Mouse (Mus musculus): ENCODE measurements around the gene Tchp. TPM values are rescaled to one million over a fixed set of nuclear protein-coding genes. Genes with fewer than 3 reads are reported as not detected.

Tchp gene
- polyA plus RNA-seq, 1 experiment from 2014 or later = 2.4 TPM

DNA sequence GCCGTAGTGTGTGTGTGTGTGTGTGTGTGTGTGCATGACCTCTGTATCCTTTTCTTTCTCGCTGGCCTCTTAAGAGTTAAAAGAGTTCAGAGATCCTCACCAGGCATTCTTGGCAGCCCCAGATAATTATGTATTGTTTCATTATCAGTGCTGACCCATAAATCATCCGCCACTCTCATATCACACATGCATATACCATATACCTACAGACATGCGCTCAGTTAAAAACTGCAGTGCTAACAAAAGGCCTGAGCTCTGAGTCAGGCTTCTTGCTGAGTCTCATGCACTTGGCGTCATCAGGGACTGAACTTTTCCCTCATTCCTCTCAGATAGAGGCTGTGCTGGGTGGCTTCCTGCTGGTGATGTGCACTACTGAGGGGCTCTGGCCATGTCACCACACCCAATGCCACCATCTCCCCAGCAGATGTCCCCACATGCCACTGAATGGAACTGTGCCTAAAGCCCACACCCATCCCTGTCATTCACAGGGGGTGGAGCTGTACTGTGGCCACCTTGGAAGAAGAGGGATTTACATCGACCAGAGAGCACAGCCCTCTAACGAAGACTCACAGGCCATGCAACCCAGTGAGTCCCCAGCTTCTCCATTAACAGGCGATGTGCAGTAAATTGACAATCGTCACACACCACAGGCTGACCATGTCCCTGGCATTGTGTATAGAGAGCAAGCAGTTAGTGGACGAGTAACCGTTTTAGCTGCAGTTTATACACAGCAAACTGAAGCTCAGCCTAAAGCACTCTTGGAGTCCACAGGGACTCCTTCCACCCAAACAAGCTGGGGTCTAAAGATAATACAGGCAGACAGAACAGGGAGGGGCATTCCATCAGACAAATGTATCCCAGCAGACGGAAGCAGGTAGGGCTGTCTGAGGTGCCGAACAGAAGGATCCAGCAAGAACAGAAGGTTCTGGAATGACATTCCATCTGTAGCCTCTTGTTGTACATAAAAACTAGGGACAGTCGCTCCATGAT is 4.9 kb upstream of the Tchp start:
- ATAC-seq (peak; percentile 79), DNase-seq (peak; percentile 63)
- H3K4me1 ChIP-seq (ENCODE audit: insufficient read depth) = peaks cover 2% of the 10 kb centered on the region; the same call in 1 of the 2 replicates
- TF ChIP-seq CTCF (IDR thresholded peaks at IDR 0.05; ENCODE audit: low read depth) (peak; percentile 71), EP300 (IDR thresholded peaks at IDR 0.05; ENCODE audit: low read depth) (no peak)
- no peak overlapping the region for H3K4me2 ChIP-seq (ENCODE audit: low read depth, low read length)
- no peak overlapping the region for H3K27ac ChIP-seq (ENCODE audit: low read depth)
- H3K9ac ChIP-seq (replicated peaks) = no peak overlapping the region
- no peaks in the 10 kb centered on the region for H3K36me3 ChIP-seq (replicated peaks; ENCODE audit: insufficient read depth, low read length)
- H3K27me3 ChIP-seq (ENCODE audit: insufficient read depth, low read length) = no peaks in the 10 kb centered on the region
- 48% methylated on average over 14 of the region's 14 CpGs for WGBS (ENCODE audit: insufficient replicate concordance)
- H3K9me3 ChIP-seq (ENCODE audit: low read length) = no peaks in the 10 kb centered on the region
- no peak overlapping the region for H3K4me3 ChIP-seq (ENCODE audit: low read depth, low read length)

DNA sequence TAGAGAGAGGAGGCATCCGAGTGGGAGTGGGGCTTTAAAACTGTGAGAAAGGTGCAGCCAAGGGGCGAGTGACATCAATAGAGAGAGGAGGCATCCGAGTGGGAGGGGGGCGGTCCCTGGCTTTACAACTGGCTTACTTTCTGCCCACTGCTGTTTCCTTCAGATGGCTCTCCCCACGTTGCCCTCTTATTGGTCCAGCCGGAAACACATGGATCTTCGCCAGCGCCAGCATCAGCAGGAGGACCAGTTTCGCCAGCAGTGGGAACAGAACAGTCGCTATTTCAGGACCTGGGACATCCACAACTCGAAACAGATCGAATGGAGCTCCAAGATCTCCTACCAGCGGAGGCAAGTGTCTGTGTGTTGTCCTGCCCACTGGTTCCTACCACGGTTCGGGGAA is 931 bp downstream of the Tchp start:
- Histone ChIP-seq H3K27ac (ENCODE audit: low read depth) (no peak overlapping the region), H3K36me3 (replicated peaks; ENCODE audit: insufficient read depth, low read length) (peaks cover 11% of the 10 kb centered on the region), H3K9ac (replicated peaks) (0 out of 2 replicates have a peak overlapping the region, but pooled peaks have one; percentile 73), H3K4me3 (ENCODE audit: low read depth, low read length) (peak overlapping the region; percentile 81), H3K9me3 (ENCODE audit: low read length) (no peaks in the 10 kb centered on the region), H3K4me2 (ENCODE audit: low read depth, low read length) (peak overlapping the region; percentile 85), H3K27me3 (ENCODE audit: insufficient read depth, low read length) (no peaks in the 10 kb centered on the region), H3K4me1 (ENCODE audit: insufficient read depth) (peaks cover 7% of the 10 kb centered on the region)
- ATAC-seq (no peak), DNase-seq (no peak)
- WGBS (ENCODE audit: insufficient replicate concordance) = 50% methylated on average over 15 of the region's 15 CpGs
- no peak for TF ChIP-seq EP300 (IDR thresholded peaks at IDR 0.05; ENCODE audit: low read depth)
- no peak for TF ChIP-seq CTCF (IDR thresholded peaks at IDR 0.05; ENCODE audit: low read depth)

DNA sequence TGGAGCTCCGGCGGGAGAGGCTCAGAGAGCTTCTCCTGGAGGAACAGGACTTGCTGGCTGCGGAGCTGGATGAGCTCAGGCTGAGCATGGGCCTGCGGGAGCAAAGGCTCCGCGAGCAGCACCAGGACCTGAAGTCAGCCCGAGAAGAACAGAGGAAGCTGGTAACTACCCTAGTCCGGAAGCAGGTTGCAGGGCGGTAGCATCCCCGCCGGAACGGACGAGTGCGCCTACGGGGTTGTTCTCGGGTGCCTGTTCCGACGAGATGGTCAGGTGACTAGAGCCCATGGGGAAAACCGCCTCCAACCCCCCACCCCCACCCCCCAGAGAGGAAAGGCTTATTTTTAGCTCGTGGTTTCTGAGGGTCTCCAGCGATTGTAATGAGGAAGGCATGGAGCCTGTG is 1.8 kb downstream of the Tchp start:
- no peak for ATAC-seq
- Histone ChIP-seq H3K27me3 (ENCODE audit: insufficient read depth, low read length) (no peaks in the 10 kb centered on the region), H3K4me2 (ENCODE audit: low read depth, low read length) (peak overlapping the region; percentile 47), H3K4me3 (ENCODE audit: low read depth, low read length) (0 out of 2 replicates have a peak overlapping the region, but pooled peaks have one; percentile 1), H3K27ac (ENCODE audit: low read depth) (no peak overlapping the region), H3K9ac (replicated peaks) (no peak overlapping the region), H3K9me3 (ENCODE audit: low read length) (no peaks in the 10 kb centered on the region), H3K36me3 (replicated peaks; ENCODE audit: insufficient read depth, low read length) (peaks cover 13% of the 10 kb centered on the region), H3K4me1 (ENCODE audit: insufficient read depth) (peaks cover 7% of the 10 kb centered on the region)
- no peak for TF ChIP-seq CTCF (IDR thresholded peaks at IDR 0.05; ENCODE audit: low read depth)
- no peak for TF ChIP-seq EP300 (IDR thresholded peaks at IDR 0.05; ENCODE audit: low read depth)
- WGBS (ENCODE audit: insufficient replicate concordance) = 47% methylated on average over 21 of the region's 21 CpGs
- no peak for DNase-seq

- no peak overlapping the region for H3K9ac ChIP-seq (replicated peaks)
- TF ChIP-seq EP300 (IDR thresholded peaks at IDR 0.05; ENCODE audit: low read depth) (no peak), CTCF (IDR thresholded peaks at IDR 0.05; ENCODE audit: low read depth) (no peak)
- peaks cover 37% of the 10 kb centered on the region for H3K36me3 ChIP-seq (replicated peaks; ENCODE audit: insufficient read depth, low read length)
- no peak overlapping the region for H3K4me2 ChIP-seq (ENCODE audit: low read depth, low read length)
- no peak for DNase-seq
- no peak for ATAC-seq
- H3K4me1 ChIP-seq (ENCODE audit: insufficient read depth) = no peaks in the 10 kb centered on the region
- no peaks in the 10 kb centered on the region for H3K27me3 ChIP-seq (ENCODE audit: insufficient read depth, low read length)
- no peaks in the 10 kb centered on the region for H3K9me3 ChIP-seq (ENCODE audit: low read length)
- H3K4me3 ChIP-seq (ENCODE audit: low read depth, low read length) = no peak overlapping the region
- no peak overlapping the region for H3K27ac ChIP-seq (ENCODE audit: low read depth)
- WGBS (ENCODE audit: insufficient replicate concordance) = 88% methylated on average over 18 of the region's 18 CpGs
Observed at GRCm38 (mm10) chr5:114714551-114714950, 7.0 kb downstream of the Tchp start.

DNA sequence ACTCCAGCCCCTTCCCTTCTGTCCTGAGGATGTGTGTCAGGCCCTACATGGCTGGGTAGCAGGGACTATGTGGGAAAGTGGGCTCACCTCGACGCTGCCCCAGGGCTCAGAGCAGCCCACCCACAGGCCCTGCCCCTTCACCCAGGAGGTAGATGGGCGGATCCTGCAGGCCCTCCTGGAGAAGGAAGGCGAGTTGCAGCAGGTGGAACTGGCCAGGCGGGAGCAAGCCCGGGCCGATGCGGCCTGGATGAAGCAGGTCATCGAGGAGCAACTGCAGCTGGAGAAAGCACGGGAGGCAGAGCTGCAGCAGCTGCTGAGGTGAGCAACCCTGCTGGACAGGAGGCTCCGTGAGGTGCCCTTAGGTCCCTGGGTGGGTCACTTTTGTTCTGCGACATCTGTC is 9.7 kb downstream of the Tchp start:
- Histone ChIP-seq H3K36me3 (replicated peaks; ENCODE audit: insufficient read depth, low read length) (peaks cover 35% of the 10 kb centered on the region), H3K4me2 (ENCODE audit: low read depth, low read length) (no peak overlapping the region), H3K4me1 (ENCODE audit: insufficient read depth) (no peaks in the 10 kb centered on the region), H3K9me3 (ENCODE audit: low read length) (no peaks in the 10 kb centered on the region), H3K4me3 (ENCODE audit: low read depth, low read length) (no peak overlapping the region), H3K27ac (ENCODE audit: low read depth) (no peak overlapping the region), H3K27me3 (ENCODE audit: insufficient read depth, low read length) (no peaks in the 10 kb centered on the region), H3K9ac (replicated peaks) (no peak overlapping the region)
- TF ChIP-seq EP300 (IDR thresholded peaks at IDR 0.05; ENCODE audit: low read depth) (no peak), CTCF (IDR thresholded peaks at IDR 0.05; ENCODE audit: low read depth) (no peak)
- ATAC-seq (no peak), DNase-seq (no peak)
- 85% methylated on average over 12 of the region's 12 CpGs for WGBS (ENCODE audit: insufficient replicate concordance)

GRCm38 (mm10) chr5:114717937-114718336 is 10.4 kb downstream of the Tchp start:
- Histone ChIP-seq H3K4me3 (ENCODE audit: low read depth, low read length) (no peak overlapping the region), H3K27ac (ENCODE audit: low read depth) (no peak overlapping the region), H3K4me1 (ENCODE audit: insufficient read depth) (no peaks in the 10 kb centered on the region), H3K4me2 (ENCODE audit: low read depth, low read length) (no peak overlapping the region), H3K9ac (replicated peaks) (no peak overlapping the region), H3K9me3 (ENCODE audit: low read length) (no peaks in the 10 kb centered on the region), H3K27me3 (ENCODE audit: insufficient read depth, low read length) (no peaks in the 10 kb centered on the region), H3K36me3 (replicated peaks; ENCODE audit: insufficient read depth, low read length) (peaks cover 35% of the 10 kb centered on the region)
- TF ChIP-seq EP300 (IDR thresholded peaks at IDR 0.05; ENCODE audit: low read depth) (no peak), CTCF (IDR thresholded peaks at IDR 0.05; ENCODE audit: low read depth) (no peak)
- DNase-seq = no peak
- WGBS (ENCODE audit: insufficient replicate concordance) = 84% methylated on average over 8 of the region's 8 CpGs
- ATAC-seq = no peak
